Mouse (Mus musculus) adrenal gland, postnatal 10 days (tissue): ENCODE measurements around the gene Slc44a1. TPM values are rescaled to one million over a fixed set of nuclear protein-coding genes. Genes with fewer than 3 reads are reported as not detected.

Source experiments
- DNase-seq: peaks from one replicate; pipeline ENCODE4 v3.0.0; 2021; ENCODE audit warnings: mixed read lengths
- total RNA-seq, 2 experiments: library from RNA; stranded (reverse); gene quantifications; 2 replicates each; pipeline ENCODE4 v1.2.3; 2021

The Slc44a1 gene
- total RNA-seq, 2 experiments from 2014 or later = 69.5 to 75.8 TPM

- peak; percentile 42 for DNase-seq
Measured at GRCm38 (mm10) chr4:53430522-53430921, 9.7 kb upstream of the Slc44a1 start.

GRCm38 (mm10) chr4:53431585-53432234 is 8.5 kb upstream of the Slc44a1 start:
- peak; percentile 72 for DNase-seq

GRCm38 (mm10) chr4:53437110-53437755 is 3.0 kb upstream of the Slc44a1 start:
- DNase-seq = peak; percentile 23

- no peak for DNase-seq
Measured at GRCm38 (mm10) chr4:53438386-53438785, 1.8 kb upstream of the Slc44a1 start.

- no peak for DNase-seq
Measured at GRCm38 (mm10) chr4:53438836-53439480, 1.3 kb upstream of the Slc44a1 start.

GRCm38 (mm10) chr4:53439636-53440009 is 590 bp upstream of the Slc44a1 start:
- DNase-seq = no peak

- DNase-seq = peak; percentile 58
Measured at GRCm38 (mm10) chr4:53440816-53441571, 781 bp downstream of the Slc44a1 start.

GRCm38 (mm10) chr4:53441683-53442082 is 1.5 kb downstream of the Slc44a1 start:
- no peak for DNase-seq

- DNase-seq = no peak
Measured at GRCm38 (mm10) chr4:53446216-53446615, 6.0 kb downstream of the Slc44a1 start.

GRCm38 (mm10) chr4:53447773-53448172 is 7.6 kb downstream of the Slc44a1 start:
- DNase-seq = no peak

- DNase-seq = no peak
Measured at GRCm38 (mm10) chr4:53450736-53451135, 10.5 kb downstream of the Slc44a1 start.

GRCm38 (mm10) chr4:53451887-53452286 is 11.7 kb downstream of the Slc44a1 start:
- peak; percentile 63 for DNase-seq

- no peak for DNase-seq
Measured at GRCm38 (mm10) chr4:53452457-53452856, 12.2 kb downstream of the Slc44a1 start.

GRCm38 (mm10) chr4:53452976-53453889 is 13.0 kb downstream of the Slc44a1 start:
- no peak for DNase-seq

- DNase-seq = no peak
Measured at GRCm38 (mm10) chr4:53455885-53456284, 15.7 kb downstream of the Slc44a1 start.

GRCm38 (mm10) chr4:53456570-53456969 is 16.4 kb downstream of the Slc44a1 start:
- no peak for DNase-seq

GRCm38 (mm10) chr4:53458503-53458902 is 18.3 kb downstream of the Slc44a1 start:
- no peak for DNase-seq

GRCm38 (mm10) chr4:53459697-53460096 is 19.5 kb downstream of the Slc44a1 start:
- DNase-seq = no peak

- no peak for DNase-seq
Measured at GRCm38 (mm10) chr4:53461026-53461425, 20.8 kb downstream of the Slc44a1 start.

GRCm38 (mm10) chr4:53462069-53462468 is 21.9 kb downstream of the Slc44a1 start:
- no peak for DNase-seq

- DNase-seq = peak; percentile 41
Measured at GRCm38 (mm10) chr4:53462505-53463251, 22.5 kb downstream of the Slc44a1 start.
